Mouse (Mus musculus) ES-E14 (cell line): ENCODE measurements around the gene 1810046K07Rik. TPM values are rescaled to one million over a fixed set of nuclear protein-coding genes. Genes with fewer than 3 reads are reported as not detected.

ENCODE experiments used
- DNase-seq: peaks from one replicate; pipeline ENCODE4 v3.0.0-alpha.2; 2013; ENCODE audit warnings: low read depth, low spot score
- H3K27ac ChIP-seq: 2 replicates; pipeline ENCODE4 v1.5.1; 2012; ENCODE audit warnings: low read depth, mild to moderate bottlenecking, low read length, moderate library complexity, mixed read lengths; ENCODE audit not compliant: poor library complexity, insufficient read depth, severe bottlenecking
- H3K36me3 ChIP-seq: 2 replicates; pipeline ENCODE4 v1.6.1; 2012; ENCODE audit warnings: mild to moderate bottlenecking, low read length, moderate library complexity, mixed read lengths; ENCODE audit not compliant: control insufficient read depth, poor library complexity, insufficient read depth, severe bottlenecking
- H3K4me1 ChIP-seq, 2 experiments: fragments of 150-350 bp in 1 of 2; sonication (generic) in 1 of 2; 2 replicates each; pipeline ENCODE4 v1.6.1; 2012; ENCODE audit warnings: low read length in 2 of 2, mild to moderate bottlenecking in 1 of 2, mixed read lengths in 1 of 2; ENCODE audit not compliant: control insufficient read depth in 2 of 2, insufficient read depth in 2 of 2, poor library complexity in 1 of 2
- H3K4me3 ChIP-seq, 2 experiments: fragments of 150-350 bp in 1 of 2; sonication (generic) in 1 of 2; 2 replicates each; pipeline ENCODE4 v1.5.1; 2012; ENCODE audit warnings: low read length in 2 of 2, low read depth in 1 of 2, mild to moderate bottlenecking in 1 of 2, mixed read lengths in 1 of 2; ENCODE audit not compliant: insufficient read depth in 1 of 2, poor library complexity in 1 of 2, severe bottlenecking in 1 of 2
- H3K9ac ChIP-seq: 2 replicates; pipeline ENCODE4 v1.6.1; 2012; ENCODE audit warnings: low read depth, mild to moderate bottlenecking, low read length, mixed read lengths; ENCODE audit not compliant: poor library complexity, insufficient read depth, severe bottlenecking
- H3K9me3 ChIP-seq: fragments of 150-350 bp; sonication (generic); 2 replicates; pipeline ENCODE4 v1.6.1; 2012; ENCODE audit warnings: low read depth, mild to moderate bottlenecking, low read length; ENCODE audit not compliant: control insufficient read depth, insufficient read depth
- CHD2 ChIP-seq: IDR thresholded peaks from 2 replicates; pipeline ENCODE4 v1.6.1; 2014; ENCODE audit warnings: mild to moderate bottlenecking, low read depth, low read length, inconsistent platforms
- HCFC1 ChIP-seq: IDR thresholded peaks from 2 replicates; pipeline ENCODE4 v1.6.1; 2012; ENCODE audit warnings: low read length, inconsistent platforms, borderline replicate concordance; ENCODE audit not compliant: insufficient read depth
- MAFK ChIP-seq: IDR thresholded peaks from 2 replicates; pipeline ENCODE4 v1.6.1; 2014; ENCODE audit warnings: mild to moderate bottlenecking, low read depth, low read length, inconsistent platforms; ENCODE audit not compliant: insufficient read depth
- ZC3H11A ChIP-seq: IDR thresholded peaks from 2 replicates; pipeline ENCODE4 v1.6.1; 2012; ENCODE audit warnings: low read depth, mild to moderate bottlenecking, inconsistent platforms, low read length, borderline replicate concordance
- ZNF384 ChIP-seq: IDR thresholded peaks from 2 replicates; pipeline ENCODE4 v1.6.1; 2012; ENCODE audit warnings: low read depth, low read length, inconsistent platforms
- in situ Hi-C, 2 experiments: fragments of 600-800 bp; cut with MboI; formaldehyde crosslinking; loops; one replicate each; pipeline ENCODE4 v1.15.1; 2025; ENCODE audit warnings: low sequenced_read_pairs in 2 of 2, inconsistent platforms in 1 of 2; ENCODE audit not compliant: unreplicated experiment in 2 of 2
- total RNA-seq: library from RNA; depleted of rRNA; stranded (reverse); fragments of 300-350 nt; gene quantifications from 2 replicates; pipeline ENCODE4 v1.2.3, GENCODE M21; 2012

Gene 1810046K07Rik
- total RNA-seq, 1 experiment, result not detected

DNA sequence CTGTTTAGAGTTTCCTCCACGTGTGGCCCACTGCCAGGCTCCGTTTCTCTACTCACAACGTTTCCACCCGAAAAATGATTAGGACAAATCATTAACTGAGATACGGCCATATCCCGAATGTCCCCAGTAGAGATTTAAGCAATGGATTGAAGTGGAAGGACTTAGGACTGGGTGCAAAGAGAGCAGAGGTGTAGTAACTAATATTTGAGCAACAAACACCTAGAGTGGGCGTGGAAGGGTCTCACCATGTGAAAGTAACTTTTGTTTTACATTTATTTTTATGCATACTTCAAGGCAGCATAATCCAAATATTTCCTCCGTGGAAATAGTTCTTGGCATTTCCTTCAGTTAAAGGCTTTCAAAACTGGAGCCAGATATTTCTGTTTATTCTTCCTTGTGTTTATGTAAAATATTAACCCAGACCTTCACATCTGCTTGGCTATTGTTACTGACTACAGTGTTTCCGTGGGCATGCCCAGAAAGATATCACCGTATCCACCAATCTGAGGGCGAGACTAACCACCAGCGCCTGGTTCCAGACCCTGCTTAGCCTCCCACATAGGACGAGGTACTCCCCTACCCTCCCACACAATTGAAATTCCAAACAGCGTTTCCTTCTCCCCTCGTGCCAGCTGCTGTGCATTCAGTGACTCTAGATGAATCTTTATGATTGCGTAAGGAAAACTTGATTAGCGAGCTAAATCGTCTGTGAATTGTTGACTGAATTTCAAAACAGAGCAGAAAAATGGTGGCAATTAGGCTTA lies 16.0 kb downstream of the 1810046K07Rik start:
- Histone ChIP-seq H3K4me1 (no peaks in the 10 kb centered on the region), H3K4me3 (no peak overlapping the region), H3K36me3 (no peaks in the 10 kb centered on the region), H3K9me3 (no peaks in the 10 kb centered on the region), H3K27ac (no peak overlapping the region), H3K9ac (no peak overlapping the region)
- DNase-seq, result no peak
- in situ Hi-C loops, result no loop called here
- TF ChIP-seq MAFK, result no peak
- TF ChIP-seq ZNF384, result no peak
- TF ChIP-seq ZC3H11A, result no peak
- TF ChIP-seq HCFC1, result no peak
- TF ChIP-seq CHD2, result no peak

DNA sequence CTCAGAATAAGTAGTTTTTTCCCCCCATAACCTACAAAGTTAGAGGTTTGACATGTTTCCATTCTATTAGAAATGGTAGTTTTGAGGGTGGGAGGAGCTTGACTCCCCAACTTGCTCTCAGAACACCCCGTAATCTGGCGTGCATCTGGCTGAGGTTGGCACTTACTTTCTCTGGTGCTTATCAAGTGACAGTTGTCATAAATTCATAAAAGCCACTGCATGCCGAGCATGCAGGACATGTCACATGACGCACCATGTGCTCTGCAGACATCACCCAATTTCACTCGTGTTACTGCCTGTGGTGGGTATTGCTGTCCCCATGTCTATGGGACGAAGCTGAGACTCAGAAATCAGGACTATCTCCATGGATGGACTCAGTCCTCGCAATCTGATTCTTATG lies 18.2 kb downstream of the 1810046K07Rik start:
- TF ChIP-seq HCFC1 (no peak), ZC3H11A (no peak)
- no peak overlapping the region for H3K27ac ChIP-seq
- no peaks in the 10 kb centered on the region for H3K4me1 ChIP-seq
- DNase-seq, result no peak
- no peaks in the 10 kb centered on the region for H3K36me3 ChIP-seq
- in situ Hi-C loops, result no loop called here
- H3K9me3 ChIP-seq, result no peaks in the 10 kb centered on the region
- no peak overlapping the region for H3K9ac ChIP-seq
- H3K4me3 ChIP-seq, result no peak overlapping the region

DNA sequence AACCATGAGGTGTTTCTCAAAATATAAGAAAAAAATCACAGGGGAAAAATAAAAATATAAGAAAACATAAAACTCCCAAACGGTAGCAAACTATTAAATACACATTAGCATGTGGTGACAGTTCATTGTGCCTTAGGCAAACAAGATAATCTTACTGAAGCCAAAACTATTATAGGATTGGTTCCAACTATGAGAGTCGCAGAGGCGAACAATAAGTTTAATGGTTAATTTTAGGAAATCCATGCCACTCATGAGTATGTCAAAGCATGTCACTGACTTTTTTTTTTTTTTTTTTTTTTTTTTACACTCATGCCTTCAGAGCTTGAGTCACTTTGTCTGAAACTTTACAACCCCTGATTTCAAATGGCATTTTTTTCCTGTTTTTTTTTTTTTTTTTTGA lies 22.4 kb downstream of the 1810046K07Rik start:
- DNase-seq, result no peak
- Histone ChIP-seq H3K9ac (no peak overlapping the region), H3K9me3 (no peaks in the 10 kb centered on the region), H3K27ac (no peak overlapping the region), H3K4me1 (no peaks in the 10 kb centered on the region), H3K4me3 (no peak overlapping the region), H3K36me3 (no peaks in the 10 kb centered on the region)
- TF ChIP-seq MAFK (no peak), ZNF384 (no peak), ZC3H11A (no peak), CHD2 (no peak), HCFC1 (no peak)
- in situ Hi-C loops, result no loop called here

DNA sequence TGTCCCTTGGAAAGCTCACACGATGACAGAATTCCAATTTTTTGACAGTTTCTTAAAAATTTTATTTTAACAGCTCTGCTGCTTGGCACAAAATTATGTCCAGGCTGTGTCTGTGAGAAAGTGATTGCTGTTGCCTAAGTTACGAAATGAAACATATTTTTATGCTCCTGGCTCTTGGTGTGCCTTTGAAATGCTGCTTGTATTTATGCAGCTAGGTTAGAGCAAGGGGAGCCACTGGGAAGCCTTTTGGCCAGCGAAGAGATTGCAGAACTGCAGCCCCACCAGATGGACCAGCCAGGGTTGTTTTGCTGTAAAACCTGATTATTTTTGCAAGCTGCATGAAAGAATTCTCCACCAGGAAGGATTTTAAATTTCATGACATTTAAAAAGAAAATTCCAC lies 23.6 kb downstream of the 1810046K07Rik start:
- Histone ChIP-seq H3K4me3 (no peak overlapping the region), H3K4me1 (no peaks in the 10 kb centered on the region), H3K27ac (no peak overlapping the region), H3K9ac (no peak overlapping the region), H3K36me3 (no peaks in the 10 kb centered on the region), H3K9me3 (no peaks in the 10 kb centered on the region)
- TF ChIP-seq CHD2 (no peak), ZNF384 (no peak), ZC3H11A (no peak), HCFC1 (no peak)
- in situ Hi-C loops, result no loop called here
- DNase-seq, result no peak

DNA sequence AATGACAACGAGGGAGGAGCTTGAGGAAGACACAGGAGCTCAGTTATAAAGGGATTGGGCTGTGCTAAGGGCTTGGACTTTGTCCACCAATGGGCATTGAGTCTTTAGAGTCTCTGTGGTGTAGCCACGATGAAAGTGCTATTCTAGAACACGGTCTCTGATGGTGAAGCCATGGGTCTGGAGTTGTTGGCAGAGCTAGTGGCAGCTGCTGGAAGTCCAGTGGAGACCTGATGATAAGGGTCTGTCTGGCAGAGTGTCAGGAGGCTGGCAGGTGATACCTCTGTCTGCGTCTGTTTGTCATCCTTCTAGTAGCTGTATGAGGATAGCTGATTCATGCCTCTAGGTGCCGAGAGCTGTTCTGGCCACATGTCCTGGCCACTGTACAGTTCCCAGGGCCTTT lies 24.7 kb downstream of the 1810046K07Rik start:
- Histone ChIP-seq H3K9me3 (no peaks in the 10 kb centered on the region), H3K27ac (no peak overlapping the region), H3K4me1 (no peaks in the 10 kb centered on the region), H3K9ac (no peak overlapping the region), H3K36me3 (no peaks in the 10 kb centered on the region), H3K4me3 (no peak overlapping the region)
- DNase-seq, result no peak
- TF ChIP-seq CHD2, result no peak
- TF ChIP-seq MAFK, result no peak
- no peak for TF ChIP-seq ZNF384
- TF ChIP-seq ZC3H11A, result no peak
- no peak for TF ChIP-seq HCFC1
- in situ Hi-C loops, result no loop called here
